Mouse (Mus musculus): ENCODE results near the gene Dlx1.

The Dlx1 gene

GRCm38 (mm10) chr2:71528714-71529510 lies 999 bp downstream of the Dlx1 start:
- no peak for DNase-seq (ENCODE audit: low spot score)

GRCm38 (mm10) chr2:71529511-71530351 lies 1.8 kb downstream of the Dlx1 start:
- DNase-seq (ENCODE audit: low spot score): no peak

- no peak for DNase-seq (ENCODE audit: low spot score)
Observed at GRCm38 (mm10) chr2:71530391-71531123, 2.6 kb downstream of the Dlx1 start.

GRCm38 (mm10) chr2:71531124-71531590 lies 3.2 kb downstream of the Dlx1 start:
- DNase-seq (ENCODE audit: low spot score): no peak

GRCm38 (mm10) chr2:71531990-71532970 lies 4.4 kb downstream of the Dlx1 start:
- no peak for DNase-seq (ENCODE audit: low spot score)

- no peak for DNase-seq (ENCODE audit: low spot score)
Observed at GRCm38 (mm10) chr2:71533094-71533493, 5.2 kb downstream of the Dlx1 start.

- no peak for DNase-seq (ENCODE audit: low spot score)
Observed at GRCm38 (mm10) chr2:71534242-71535052, 6.5 kb downstream of the Dlx1 start.

- no peak for DNase-seq (ENCODE audit: low spot score)
Observed at GRCm38 (mm10) chr2:71540611-71541417, 12.9 kb downstream of the Dlx1 start.

GRCm38 (mm10) chr2:71541418-71542226 lies 13.7 kb downstream of the Dlx1 start:
- no peak for DNase-seq (ENCODE audit: low spot score)

- DNase-seq (ENCODE audit: low spot score): no peak
Observed at GRCm38 (mm10) chr2:71542227-71542815, 14.4 kb downstream of the Dlx1 start.

GRCm38 (mm10) chr2:71542816-71543301 lies 14.9 kb downstream of the Dlx1 start:
- no peak for DNase-seq (ENCODE audit: low spot score)

- no peak for DNase-seq (ENCODE audit: low spot score)
Observed at GRCm38 (mm10) chr2:71543531-71543930, 15.6 kb downstream of the Dlx1 start.

GRCm38 (mm10) chr2:71543948-71544347 lies 16.0 kb downstream of the Dlx1 start:
- no peak for DNase-seq (ENCODE audit: low spot score)

GRCm38 (mm10) chr2:71544391-71545285 lies 16.7 kb downstream of the Dlx1 start:
- DNase-seq (ENCODE audit: low spot score): no peak

- DNase-seq (ENCODE audit: low spot score): no peak
Observed at GRCm38 (mm10) chr2:71545401-71545881, 17.5 kb downstream of the Dlx1 start.

GRCm38 (mm10) chr2:71545882-71546639 lies 18.1 kb downstream of the Dlx1 start:
- no peak for DNase-seq (ENCODE audit: low spot score)

Data from ovary, postnatal 14 days (tissue).